Mouse (Mus musculus) inflammation-experienced regulatory T-cells (primary cell): ENCODE results near the gene Thap2. TPM values are rescaled to one million over a fixed set of nuclear protein-coding genes. Genes with fewer than 3 reads are reported as not detected.

Source experiments
- polyA plus RNA-seq, 2 experiments: library from polyadenylated mRNA; unstranded; fragments of 100-300 nt; shearing (Covaris generic); gene quantifications; one replicate each; pipeline ENCODE4 v1.2.1; 2017

Gene Thap2
- polyA plus RNA-seq = 10 to 100 TPM in 1 of 2 experiments, 1 to 10 TPM in 1; 6.9 to 12.3 TPM

GRCm38 (mm10) chr10:115384221-115385017 is at the start of gene Thap2, which contains the start of gene Zfc3h1:
Thap2 (minus strand) TSS chr10:115384443.
Zfc3h1 (plus strand) TSS chr10:115384959.

GRCm38 (mm10) chr10:115361840-115362622 is 22.2 kb downstream of the Thap2 start, which contains the start of gene Tmem19:
Tmem19 (minus strand) TSS chr10:115362501.

Other genes with a start within 250 kb of the Thap2 start
- under 1 TPM in 1 of 2 experiments, not detected in 1; 0.13 TPM for gene Tph2, start 199.4 kb downstream of the Thap2 start, polyA plus RNA-seq
- 10 to 100 TPM; 92.6 to 93.2 TPM for gene Tbc1d15, start 133.0 kb downstream of the Thap2 start, polyA plus RNA-seq
- gene Rab21, start 68.8 kb downstream of the Thap2 start, polyA plus RNA-seq = 10 to 100 TPM; 53.4 to 59.1 TPM
- gene Tmem19, start 21.9 kb downstream of the Thap2 start, polyA plus RNA-seq = 10 to 100 TPM; 41.4 to 44.0 TPM
- gene Zfc3h1, start 516 bp upstream of the Thap2 start, polyA plus RNA-seq = 10 to 100 TPM; 31.9 to 43.6 TPM
- gene A930009A15Rik, start 185.5 kb upstream of the Thap2 start, polyA plus RNA-seq = under 1 TPM in 1 of 2 experiments, not detected in 1; 0.38 TPM
- gene Lgr5, start 203.3 kb upstream of the Thap2 start, polyA plus RNA-seq = under 1 TPM; 0.12 to 0.89 TPM